Mouse (Mus musculus) mouse trophoblast stem cell (cell line): ENCODE data around the gene Mrpl32.

ENCODE experiments used
- in situ Hi-C, 2 experiments: fragments of 300-500 bp; cut with MseI, MboI; formaldehyde crosslinking; loops; 2 replicates in 1 of 2; 3 replicates in 1 of 2; pipeline ENCODE4 v1.15.1; 2025

Gene Mrpl32

DNA sequence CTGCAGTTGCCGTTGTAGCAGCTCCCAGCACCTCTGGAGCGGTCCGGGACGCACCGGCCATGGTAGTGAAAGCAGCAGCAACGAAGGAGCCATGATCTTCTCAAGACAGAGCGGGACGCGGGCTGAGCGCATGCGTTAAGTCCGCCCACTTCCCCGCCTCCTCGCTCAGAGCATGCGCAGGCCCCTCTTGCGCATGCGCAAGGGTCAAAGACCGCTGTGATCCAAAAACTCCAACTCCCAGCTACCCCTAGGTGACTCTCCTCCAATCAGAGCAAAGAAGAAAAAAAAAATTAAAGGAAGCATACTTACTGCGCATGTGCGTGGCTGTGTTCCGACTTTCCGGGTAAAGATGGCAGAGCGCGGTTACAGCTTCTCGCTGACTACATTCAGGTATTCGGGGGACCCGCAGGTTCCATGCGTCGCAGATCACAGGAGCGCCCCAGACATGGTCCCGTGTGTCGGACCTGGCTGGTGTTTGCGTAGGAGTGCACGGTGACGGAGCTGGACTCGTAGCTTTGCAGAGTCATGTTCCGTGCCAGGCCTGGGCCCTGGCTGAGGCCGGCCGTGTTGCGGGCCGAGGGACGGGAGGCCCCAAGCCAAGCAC is at the start of gene Mrpl32, which contains the start of gene Psma2:
TSS of gene Mrpl32 (minus strand) at position 240 of the 604 bp plus-strand sequence.
TSS of gene Psma2 (plus strand) at position 315 of the 604 bp plus-strand sequence.
- in situ Hi-C loops: no loop called here

DNA sequence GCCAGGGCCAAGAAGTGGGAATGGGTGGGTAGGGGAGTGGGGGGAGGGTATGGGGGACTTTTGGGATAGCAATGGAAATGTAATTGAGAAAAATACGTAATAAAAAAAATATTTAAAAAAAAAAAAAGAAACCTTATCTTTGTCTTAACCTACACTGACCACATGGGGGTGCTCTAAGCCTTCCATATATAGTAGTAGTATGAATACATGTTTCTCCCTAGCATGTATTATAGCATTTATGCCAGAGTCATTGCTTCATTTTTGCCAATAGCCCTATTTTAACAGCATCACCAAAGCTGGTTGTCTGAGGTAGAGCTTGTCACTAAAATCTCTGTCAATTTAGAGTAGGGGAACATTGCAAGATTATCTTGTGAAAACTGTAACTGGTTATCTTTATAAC is 36.3 kb upstream of the Mrpl32 start:
- in situ Hi-C loops: no loop called here

GRCm38 (mm10) chr13:14639998-14640397 is 27.0 kb upstream of the Mrpl32 start:
- in situ Hi-C loops: no loop called here

GRCm38 (mm10) chr13:14629726-14630641 is 17.0 kb upstream of the Mrpl32 start, which contains the start of gene AW209491:
TSS of gene AW209491 (plus strand) at chr13:14630154.
- in situ Hi-C loops: no loop called here

GRCm38 (mm10) chr13:14618724-14619123 is 5.8 kb upstream of the Mrpl32 start:
- in situ Hi-C loops: no loop called here

DNA sequence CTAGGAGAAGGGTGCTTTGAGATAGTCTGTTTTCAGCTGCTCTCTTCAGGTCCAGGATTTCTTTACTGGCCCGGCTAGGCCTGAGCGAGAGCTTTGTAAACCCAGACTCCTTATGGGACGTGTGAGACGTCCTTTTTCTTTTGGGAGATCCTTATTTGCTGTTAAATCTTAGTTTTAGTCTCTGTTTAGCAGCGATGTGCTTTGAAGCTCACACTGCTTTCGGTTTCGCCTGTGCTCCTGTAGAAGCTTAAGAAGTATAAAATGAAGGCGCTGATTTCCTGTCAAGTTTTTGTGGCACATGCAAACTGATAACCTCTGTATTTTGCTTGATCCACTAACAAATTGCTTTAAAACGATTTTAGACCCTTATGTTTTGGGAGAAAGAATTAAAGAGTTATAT is 588 bp upstream of the Mrpl32 start:
- in situ Hi-C loops: no loop called here

DNA sequence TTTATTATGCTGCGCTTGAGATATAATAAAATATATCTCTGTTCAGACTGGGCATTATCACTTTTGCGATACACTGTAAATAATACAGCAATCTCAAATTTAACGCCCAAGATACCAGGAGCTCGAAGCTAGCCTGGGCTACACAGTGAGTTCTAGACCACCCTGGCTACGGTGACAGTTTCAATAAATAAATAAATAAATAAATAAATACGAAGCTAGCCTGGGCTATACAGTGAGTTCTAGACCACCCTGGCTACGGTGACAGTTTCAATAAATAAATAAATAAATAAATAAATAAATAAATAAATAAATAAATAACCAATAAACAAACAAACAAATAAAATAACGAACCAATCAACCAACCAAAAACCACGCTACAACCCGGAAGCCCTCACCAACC is 502 bp downstream of the Mrpl32 start:
- in situ Hi-C loops: no loop called here

DNA sequence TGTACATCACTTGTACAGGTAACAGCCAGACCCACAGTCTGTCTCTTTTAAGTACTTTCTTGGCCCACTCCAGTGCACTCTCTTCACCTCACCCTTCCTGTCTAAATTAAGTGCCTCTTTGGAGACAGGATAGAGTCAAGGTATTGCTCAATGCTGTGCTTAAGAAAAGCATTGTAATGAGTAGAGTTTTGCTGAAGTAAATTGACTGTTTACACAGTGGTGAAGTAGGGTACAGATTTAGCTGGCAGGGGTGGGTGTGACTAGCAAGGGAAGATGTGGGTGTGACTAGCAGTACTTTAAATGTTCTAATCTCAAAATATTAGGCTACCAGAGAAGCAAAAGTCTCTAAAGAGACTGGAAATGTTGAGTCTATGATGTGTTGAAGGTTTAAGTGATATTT is 5.3 kb downstream of the Mrpl32 start:
- in situ Hi-C loops: no loop called here

GRCm38 (mm10) chr13:14602744-14603143 is 10.2 kb downstream of the Mrpl32 start:
- in situ Hi-C loops: no loop called here

- in situ Hi-C loops: no loop called here
Observed at GRCm38 (mm10) chr13:14580392-14580791, 32.6 kb downstream of the Mrpl32 start.

- in situ Hi-C loops: no loop called here
Observed at GRCm38 (mm10) chr13:14574128-14574527, 38.8 kb downstream of the Mrpl32 start.

- in situ Hi-C loops: no loop called here
Observed at GRCm38 (mm10) chr13:14561336-14561735, 51.6 kb downstream of the Mrpl32 start.
